Mouse (Mus musculus): Measurements from ENCODE around the gene Trpc4ap. TPM values are rescaled to one million over a fixed set of nuclear protein-coding genes. Genes with fewer than 3 reads are reported as not detected.
"Not testable (repeated sequence)": the region's sequence is repeated elsewhere in the genome, so short reads cannot be mapped to it uniquely, and the experiment has no call there.

Gene Trpc4ap
- total RNA-seq (2021), result 10 to 100 TPM; 77.6 to 84.1 TPM
- long read RNA-seq, experiment 1, transcript Trpc4ap-201 (19 exons, 3,204 nt), result major isoform, 203 of 232 reads
- long read RNA-seq, experiment 1, transcript Trpc4ap-202 (19 exons, 3,091 nt), result minor isoform, 11 of 232 reads
- long read RNA-seq, experiment 1, partial matches to known transcripts, result 12 of 232 reads
- long read RNA-seq, experiment 1, other reads (novel, unspliced or antisense), result 6 of 232 reads
- long read RNA-seq, experiment 2, transcript Trpc4ap-202 (19 exons, 3,091 nt), result minor isoform, 18 of 337 reads
- long read RNA-seq, experiment 2, transcript Trpc4ap-201 (19 exons, 3,204 nt), result major isoform, 291 of 337 reads
- long read RNA-seq, experiment 2, partial matches to known transcripts, result 16 of 337 reads
- long read RNA-seq, experiment 2, other reads (novel, unspliced or antisense), result 12 of 337 reads

GRCm38 (mm10) chr2:155691723-155692493 lies at the start of gene Trpc4ap:
TSS of gene Trpc4ap (minus strand) at chr2:155692384.
- intact Hi-C loops (cut with DNase I; ENCODE audit: low total_unique reads), result no loop called here
- DNase-seq, result peak; percentile 96

GRCm38 (mm10) chr2:155737803-155738202 lies 45.6 kb upstream of the Trpc4ap start:
- DNase-seq, result no peak
- intact Hi-C loops (cut with DNase I; ENCODE audit: low total_unique reads), result no loop called here

- no peak for DNase-seq
- intact Hi-C loops (cut with DNase I; ENCODE audit: low total_unique reads), result no loop called here
These were observed 44.8 kb upstream of the Trpc4ap start for GRCm38 (mm10) chr2:155736936-155737335.

GRCm38 (mm10) chr2:155735766-155736165 lies 43.6 kb upstream of the Trpc4ap start, which contains the start of gene Gm17581:
TSS of gene Gm17581 (minus strand) at chr2:155735866.
- DNase-seq; intact Hi-C loops (cut with DNase I; ENCODE audit: low total_unique reads): not testable (repeated sequence)

GRCm38 (mm10) chr2:155735080-155735479 lies 42.9 kb upstream of the Trpc4ap start:
- no peak for DNase-seq
- intact Hi-C loops (cut with DNase I; ENCODE audit: low total_unique reads), result no loop called here

GRCm38 (mm10) chr2:155729158-155729645 lies 37.0 kb upstream of the Trpc4ap start, which contains the start of gene Edem2:
TSS of gene Edem2 (minus strand) at chr2:155729475.
- DNase-seq, result peak; percentile 93
- intact Hi-C loops (cut with DNase I; ENCODE audit: low total_unique reads), result no loop called here

GRCm38 (mm10) chr2:155728742-155729141 lies 36.6 kb upstream of the Trpc4ap start:
- no peak for DNase-seq
- intact Hi-C loops (cut with DNase I; ENCODE audit: low total_unique reads), result no loop called here

GRCm38 (mm10) chr2:155727764-155728395 lies 35.7 kb upstream of the Trpc4ap start:
- DNase-seq, result no peak
- intact Hi-C loops (cut with DNase I; ENCODE audit: low total_unique reads), result no loop called here

GRCm38 (mm10) chr2:155726302-155726701 lies 34.1 kb upstream of the Trpc4ap start:
- DNase-seq, result no peak
- intact Hi-C loops (cut with DNase I; ENCODE audit: low total_unique reads), result no loop called here

GRCm38 (mm10) chr2:155724526-155724925 lies 32.3 kb upstream of the Trpc4ap start:
- DNase-seq, result no peak
- intact Hi-C loops (cut with DNase I; ENCODE audit: low total_unique reads), result no loop called here

GRCm38 (mm10) chr2:155724036-155724435 lies 31.9 kb upstream of the Trpc4ap start:
- DNase-seq, result no peak

GRCm38 (mm10) chr2:155720585-155720984 lies 28.4 kb upstream of the Trpc4ap start:
- intact Hi-C loops (cut with DNase I; ENCODE audit: low total_unique reads), result no loop called here

More at GRCm38 (mm10) chr2:155724036-155724435, 31.9 kb upstream of the Trpc4ap start:
- intact Hi-C loops (cut with DNase I; ENCODE audit: low total_unique reads), result no loop called here

GRCm38 (mm10) chr2:155717082-155717990 lies 25.2 kb upstream of the Trpc4ap start:
- peak; percentile 77 for DNase-seq
- intact Hi-C loops (cut with DNase I; ENCODE audit: low total_unique reads), result no loop called here

More at GRCm38 (mm10) chr2:155720585-155720984, 28.4 kb upstream of the Trpc4ap start:
- DNase-seq, result no peak

GRCm38 (mm10) chr2:155710557-155710956 lies 18.4 kb upstream of the Trpc4ap start:
- intact Hi-C loops (cut with DNase I; ENCODE audit: low total_unique reads), result no loop called here
- DNase-seq, result no peak

GRCm38 (mm10) chr2:155707251-155707650 lies 15.1 kb upstream of the Trpc4ap start:
- intact Hi-C loops (cut with DNase I; ENCODE audit: low total_unique reads), result no loop called here
- DNase-seq, result peak; percentile 73

- intact Hi-C loops (cut with DNase I; ENCODE audit: low total_unique reads), result no loop called here
- no peak for DNase-seq
These were observed 11.4 kb upstream of the Trpc4ap start for GRCm38 (mm10) chr2:155703630-155704029.

- intact Hi-C loops (cut with DNase I; ENCODE audit: low total_unique reads), result no loop called here
- no peak for DNase-seq
These were observed 9.3 kb upstream of the Trpc4ap start for GRCm38 (mm10) chr2:155701399-155701919.

- intact Hi-C loops (cut with DNase I; ENCODE audit: low total_unique reads), result loop anchor here (5.0 kb wide), 1 partner anchor 64 kb away; no protein-coding TSS in a partner anchor
- not testable (repeated sequence) for DNase-seq
These were observed 6.3 kb upstream of the Trpc4ap start for GRCm38 (mm10) chr2:155698443-155698842.
